Mouse (Mus musculus): ENCODE results near the gene Thtpa.

Gene Thtpa

DNA sequence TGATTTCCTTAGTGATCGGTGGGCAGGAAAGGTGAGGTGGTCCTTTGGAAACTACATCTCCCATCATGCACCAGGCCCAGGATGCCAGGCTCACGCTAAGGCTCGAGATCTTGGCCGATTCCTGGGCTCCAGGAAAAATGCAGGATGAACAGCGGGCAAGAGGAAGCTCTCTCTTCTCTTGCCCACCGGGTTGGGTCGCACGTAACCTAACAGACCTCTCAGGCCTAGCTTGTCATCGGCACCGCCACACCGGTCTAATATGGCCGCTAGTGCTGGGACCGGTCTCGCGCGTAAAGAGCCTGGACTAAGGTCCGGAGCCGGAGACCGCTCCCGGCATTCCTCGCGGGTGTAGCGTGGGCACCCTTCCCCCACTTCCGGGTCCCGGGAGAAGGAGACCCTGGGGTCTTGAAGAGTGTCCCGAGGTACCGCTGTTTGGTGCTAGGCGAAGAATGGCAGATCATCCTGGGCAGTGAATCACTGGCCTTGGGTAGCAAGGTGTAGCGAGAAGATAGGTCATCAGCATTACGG, at the start of gene Thtpa:
Thtpa (plus strand) TSS at position 81 of the 528 bp plus-strand sequence.
- DNase-seq (ENCODE audit: low read depth, low spot score) = peak; percentile 93

DNA sequence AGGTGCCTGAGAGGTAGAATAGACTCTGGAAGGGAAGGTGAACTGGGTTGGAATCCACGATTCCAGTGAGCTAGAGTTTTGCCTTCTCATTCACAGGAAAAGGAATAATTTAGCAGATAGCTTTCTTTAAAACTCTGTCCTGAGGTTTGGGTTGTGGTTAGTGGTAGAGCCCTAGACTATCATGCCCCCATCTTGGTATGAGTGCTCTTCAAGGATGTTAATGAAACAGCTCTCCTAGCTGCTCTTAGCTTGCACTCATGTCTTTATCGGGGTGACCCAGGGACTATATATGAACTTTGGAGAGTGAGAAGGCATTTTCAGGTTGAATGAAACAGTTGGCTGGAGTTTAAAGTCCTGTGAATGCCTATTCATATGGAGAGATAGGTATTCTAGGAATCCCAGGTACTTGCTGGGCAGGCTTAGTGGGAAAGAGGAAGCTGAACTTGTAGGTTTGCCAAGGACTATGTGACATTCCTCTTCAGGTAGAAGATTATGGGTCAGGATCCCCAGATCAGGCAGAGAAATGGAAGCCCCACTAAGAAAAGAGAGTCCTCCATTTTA, 46.5 kb upstream of the Thtpa start:
- DNase-seq (ENCODE audit: low read depth, low spot score) = no peak

DNA sequence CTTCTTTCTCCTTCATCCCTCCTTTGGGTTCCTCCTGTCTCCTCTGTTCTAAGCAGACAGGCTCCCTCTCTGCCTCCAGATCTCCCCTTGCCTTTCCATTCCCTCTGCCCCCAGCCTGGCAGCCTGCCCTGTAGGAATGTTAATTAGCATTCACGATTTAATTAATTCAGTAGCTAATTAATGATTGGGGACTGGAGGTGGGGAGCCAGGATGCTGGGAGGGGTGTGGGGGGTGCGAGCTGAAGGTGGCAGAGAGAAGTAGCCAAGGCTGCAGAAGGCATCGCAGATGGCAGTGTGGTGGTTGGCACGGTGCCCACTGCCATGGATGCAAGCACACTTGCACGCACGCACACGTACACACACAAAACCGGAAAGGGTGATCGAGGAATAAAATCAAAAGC, 42.1 kb upstream of the Thtpa start:
- DNase-seq (ENCODE audit: low read depth, low spot score) = peak; percentile 55

DNA sequence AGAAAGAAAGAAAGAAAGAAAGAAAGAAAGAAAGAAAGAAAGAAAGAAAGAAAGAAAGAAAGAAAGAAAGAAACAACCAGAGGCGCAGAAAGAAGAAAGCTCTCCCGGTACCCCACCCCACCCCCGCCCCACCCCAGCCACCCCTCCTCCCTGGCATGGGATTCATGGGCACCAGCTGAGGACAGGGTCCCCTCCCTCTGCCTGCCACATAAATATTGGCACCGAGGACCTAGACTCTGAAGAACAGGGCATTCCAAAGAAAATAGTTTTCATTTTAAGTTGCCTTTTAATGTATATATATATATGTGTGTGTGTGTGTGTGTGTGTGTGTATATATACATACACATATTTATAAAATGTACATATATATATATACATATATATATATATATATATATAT, 41.5 kb upstream of the Thtpa start:
- DNase-seq (ENCODE audit: low read depth, low spot score) = no peak

DNA sequence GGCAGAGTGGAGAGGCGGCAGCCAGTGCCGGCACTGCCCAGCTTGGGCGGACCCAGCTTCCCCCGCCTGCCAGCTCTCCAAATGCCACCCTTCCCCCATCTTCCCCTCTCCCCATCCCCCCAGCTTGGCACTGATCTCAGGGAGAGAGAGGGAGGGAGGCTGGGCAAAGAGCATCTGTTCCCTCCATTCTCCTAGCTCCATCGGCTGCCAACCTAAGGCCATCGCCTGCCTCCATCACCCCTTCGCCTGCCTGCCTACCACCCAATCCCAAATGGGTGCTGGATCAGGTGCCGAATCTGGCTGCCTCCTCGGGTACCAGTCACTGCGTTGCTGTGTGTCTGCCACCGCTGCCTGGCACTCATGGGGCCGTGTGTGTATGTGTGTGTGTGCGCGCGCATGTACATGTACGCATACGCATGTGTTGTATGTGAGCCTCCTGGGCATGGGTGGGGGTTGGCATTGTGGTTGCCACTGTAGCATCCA, 40.8 kb upstream of the Thtpa start:
- no peak for DNase-seq (ENCODE audit: low read depth, low spot score)

DNA sequence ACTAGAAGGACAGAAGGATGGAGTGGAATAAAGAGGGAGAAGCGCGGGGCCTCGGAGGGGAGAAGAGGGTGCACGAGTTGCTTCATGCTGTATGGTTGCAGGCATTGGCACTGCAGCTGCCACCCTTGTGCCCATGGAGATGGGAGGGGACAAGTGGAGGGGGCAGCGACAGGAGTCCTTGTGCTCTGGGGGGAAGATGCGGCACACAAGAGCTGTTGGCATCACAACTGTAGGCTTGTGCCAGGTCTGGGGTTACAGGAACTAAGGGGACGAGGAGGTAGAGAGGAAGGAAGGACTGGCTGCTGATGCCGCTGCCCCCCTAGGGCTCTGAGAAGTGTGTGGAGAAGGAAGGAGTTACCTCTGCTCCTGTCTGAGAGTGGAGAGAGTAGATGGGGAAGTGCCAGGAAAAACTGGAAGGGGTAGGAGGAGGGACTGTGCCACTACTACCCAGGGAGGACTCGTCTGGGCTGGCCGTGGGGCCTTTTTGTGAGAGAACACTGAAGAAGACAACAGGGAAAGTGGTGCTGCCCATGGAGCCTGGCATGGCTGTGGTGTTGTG, 40.3 kb upstream of the Thtpa start:
- no peak for DNase-seq (ENCODE audit: low read depth, low spot score)

DNA sequence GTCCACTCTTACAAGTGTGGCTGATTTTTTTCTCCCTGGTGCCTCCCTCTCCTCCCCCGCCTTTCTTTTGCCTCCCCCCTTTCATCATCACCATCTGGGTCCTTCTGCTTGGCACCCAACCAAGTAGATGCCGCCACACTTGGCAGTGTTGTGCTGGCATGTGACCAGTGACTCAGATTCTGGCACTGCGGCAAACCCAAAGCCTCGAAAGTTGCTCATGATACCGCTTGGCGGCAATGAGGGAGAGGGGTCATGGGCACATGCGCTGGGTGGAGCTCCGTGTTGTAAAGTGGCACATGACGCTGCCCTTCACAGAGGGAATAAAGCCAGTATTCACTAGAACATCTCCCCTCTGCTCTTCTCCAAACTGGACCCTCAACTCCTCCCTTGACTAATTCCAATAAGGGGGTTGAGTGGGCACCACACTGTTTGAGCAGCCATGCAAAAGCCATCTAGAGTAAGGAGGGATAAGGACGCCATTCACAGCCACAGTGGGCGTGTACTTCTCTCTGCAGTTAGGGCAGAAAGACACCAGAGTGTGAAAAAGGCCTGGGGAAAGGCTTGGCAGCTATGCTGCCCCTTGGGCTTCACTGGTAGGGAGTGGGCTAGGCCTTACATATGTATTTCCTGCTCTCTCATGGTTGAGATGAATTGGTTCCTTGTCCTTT, 39.3 kb upstream of the Thtpa start:
- DNase-seq (ENCODE audit: low read depth, low spot score) = no peak

DNA sequence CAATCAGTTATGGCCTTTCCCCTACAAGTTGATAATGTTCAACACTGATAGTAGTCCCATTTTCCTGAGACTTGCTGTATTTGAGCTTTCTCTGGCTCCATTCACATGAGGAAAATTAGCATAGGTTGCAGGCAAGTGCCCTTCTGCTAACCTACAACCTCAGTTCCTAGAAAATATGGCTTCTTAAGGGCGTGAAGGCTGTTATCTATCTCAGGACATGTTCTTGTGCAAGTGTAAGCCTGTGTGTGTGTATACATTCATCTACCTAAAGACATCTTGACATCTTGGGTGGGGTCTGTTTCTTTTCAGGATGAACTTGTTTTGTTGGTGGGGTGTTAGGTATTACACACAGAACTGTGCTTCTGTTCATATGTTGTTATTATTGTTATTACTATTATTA, 35.6 kb upstream of the Thtpa start:
- DNase-seq (ENCODE audit: low read depth, low spot score) = no peak

DNA sequence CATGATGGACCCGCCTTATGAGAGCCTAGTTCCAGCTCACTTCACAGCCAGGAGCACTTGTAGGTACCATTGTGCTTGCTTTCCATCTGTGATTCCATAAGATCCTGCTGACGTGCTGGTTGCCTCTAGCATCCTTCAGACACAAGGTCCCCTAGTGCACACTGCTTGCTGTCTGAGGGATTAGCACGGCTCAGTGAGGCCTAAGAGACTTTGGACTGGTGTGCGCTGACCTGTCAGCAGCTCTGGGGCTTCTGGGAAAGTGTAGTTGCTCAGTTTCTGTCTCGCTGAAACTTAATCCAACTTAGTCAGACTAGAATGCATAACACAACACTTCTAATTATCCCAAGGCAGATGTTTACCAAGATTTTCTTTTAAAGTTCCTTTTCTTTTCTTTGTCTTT, 34.7 kb upstream of the Thtpa start:
- no peak for DNase-seq (ENCODE audit: low read depth, low spot score)

DNA sequence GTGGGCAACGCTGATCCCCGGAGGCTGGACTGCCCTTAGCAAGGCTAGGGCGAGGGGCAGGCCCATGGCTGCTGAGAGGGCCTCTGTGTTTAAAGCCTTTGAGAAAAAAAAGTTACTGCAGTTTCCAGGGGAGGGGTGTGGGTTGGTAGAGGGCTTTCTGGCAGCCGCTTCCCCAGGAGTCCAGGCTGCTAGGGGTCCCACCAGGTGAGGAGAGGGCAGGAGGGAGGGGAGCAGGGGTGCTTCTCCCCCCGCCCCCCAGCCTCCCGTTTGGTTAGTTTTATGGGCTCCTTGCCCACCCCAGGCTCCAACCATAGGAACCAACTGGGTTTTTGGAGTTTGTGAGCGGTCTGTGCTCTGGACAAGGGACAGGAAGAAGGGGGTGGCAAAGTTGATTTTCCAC, 32.7 kb upstream of the Thtpa start:
- DNase-seq (ENCODE audit: low read depth, low spot score) = no peak

DNA sequence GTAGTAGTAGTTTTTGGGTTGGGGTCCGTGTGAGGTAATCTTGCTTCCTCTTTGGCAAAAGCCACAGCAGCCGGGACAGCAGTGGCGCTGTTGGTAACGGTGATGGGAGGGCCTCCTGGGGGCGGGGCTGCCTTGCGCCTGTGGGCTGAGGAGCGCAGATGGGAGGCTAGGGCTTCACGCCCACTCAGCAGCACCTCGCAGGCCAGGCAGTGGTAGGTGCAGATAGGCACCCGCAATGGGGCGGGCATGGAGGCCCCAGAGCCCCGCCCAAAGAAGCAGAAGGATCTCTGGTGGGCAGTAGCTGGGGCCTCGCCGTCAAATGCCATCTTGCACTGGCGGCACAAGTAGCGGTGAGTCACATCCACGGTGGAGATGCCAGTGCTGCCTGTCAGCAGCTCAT, 32.0 kb upstream of the Thtpa start:
- DNase-seq (ENCODE audit: low read depth, low spot score) = no peak

DNA sequence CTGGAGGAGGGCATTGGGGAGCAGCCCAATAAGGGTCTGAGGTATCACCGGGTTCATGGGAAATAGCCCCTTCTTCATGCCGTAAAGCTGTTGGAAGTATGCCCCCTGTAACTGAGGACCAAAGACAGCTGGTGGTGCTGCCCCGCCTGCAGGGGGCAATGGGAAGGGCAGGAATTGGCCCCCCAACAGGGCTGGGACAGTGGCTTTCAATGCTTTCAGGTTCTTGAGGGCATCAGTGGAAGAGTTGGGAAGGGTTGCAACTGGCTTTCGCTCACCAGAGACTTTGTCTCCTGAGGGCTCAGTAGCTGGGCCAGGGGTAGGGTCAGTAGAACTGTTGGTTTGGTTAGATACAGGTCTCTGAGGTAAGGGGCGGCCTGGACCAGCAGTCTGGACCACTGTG, 31.5 kb upstream of the Thtpa start:
- DNase-seq (ENCODE audit: low read depth, low spot score) = no peak

DNA sequence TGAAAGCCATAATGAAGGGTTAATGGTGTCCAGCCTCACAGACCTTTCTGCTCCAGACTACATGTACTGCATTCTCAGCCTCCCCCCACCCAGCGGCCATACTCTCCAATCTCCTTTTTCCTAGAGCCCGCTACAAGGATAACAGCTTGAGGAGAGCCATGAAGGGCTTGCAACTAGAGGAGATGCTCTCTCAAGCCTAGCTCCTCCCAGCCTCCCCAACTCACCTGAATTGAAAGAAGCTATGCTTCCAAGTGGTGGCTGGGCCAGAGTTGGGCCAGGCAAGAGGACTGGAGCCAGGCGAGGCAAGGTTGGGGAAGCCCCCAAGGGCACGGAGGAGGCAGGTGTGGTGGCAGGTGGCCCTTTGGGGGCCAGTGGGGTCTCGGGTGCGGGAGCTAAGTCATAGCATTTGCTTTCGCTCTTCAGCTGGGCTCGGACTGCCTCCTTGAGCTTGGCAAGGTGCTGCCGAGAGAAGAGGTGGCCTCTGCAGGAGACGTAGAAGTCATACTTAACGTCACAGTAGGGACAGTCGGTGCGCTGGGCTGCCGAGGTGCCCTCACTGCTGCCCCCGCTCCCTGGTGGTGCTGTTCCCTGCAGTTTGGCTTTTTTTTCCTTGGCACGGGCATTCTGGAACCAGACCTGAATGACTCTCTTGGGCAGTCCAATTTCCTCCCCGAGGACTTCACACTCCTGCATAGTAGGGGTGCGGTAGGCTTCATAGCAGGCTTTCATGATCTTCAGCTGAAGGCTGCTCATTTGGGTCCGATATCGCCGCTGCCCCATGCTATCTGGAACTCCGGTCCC, 30.8 kb upstream of the Thtpa start:
- peak; percentile 55 for DNase-seq (ENCODE audit: low read depth, low spot score)

DNA sequence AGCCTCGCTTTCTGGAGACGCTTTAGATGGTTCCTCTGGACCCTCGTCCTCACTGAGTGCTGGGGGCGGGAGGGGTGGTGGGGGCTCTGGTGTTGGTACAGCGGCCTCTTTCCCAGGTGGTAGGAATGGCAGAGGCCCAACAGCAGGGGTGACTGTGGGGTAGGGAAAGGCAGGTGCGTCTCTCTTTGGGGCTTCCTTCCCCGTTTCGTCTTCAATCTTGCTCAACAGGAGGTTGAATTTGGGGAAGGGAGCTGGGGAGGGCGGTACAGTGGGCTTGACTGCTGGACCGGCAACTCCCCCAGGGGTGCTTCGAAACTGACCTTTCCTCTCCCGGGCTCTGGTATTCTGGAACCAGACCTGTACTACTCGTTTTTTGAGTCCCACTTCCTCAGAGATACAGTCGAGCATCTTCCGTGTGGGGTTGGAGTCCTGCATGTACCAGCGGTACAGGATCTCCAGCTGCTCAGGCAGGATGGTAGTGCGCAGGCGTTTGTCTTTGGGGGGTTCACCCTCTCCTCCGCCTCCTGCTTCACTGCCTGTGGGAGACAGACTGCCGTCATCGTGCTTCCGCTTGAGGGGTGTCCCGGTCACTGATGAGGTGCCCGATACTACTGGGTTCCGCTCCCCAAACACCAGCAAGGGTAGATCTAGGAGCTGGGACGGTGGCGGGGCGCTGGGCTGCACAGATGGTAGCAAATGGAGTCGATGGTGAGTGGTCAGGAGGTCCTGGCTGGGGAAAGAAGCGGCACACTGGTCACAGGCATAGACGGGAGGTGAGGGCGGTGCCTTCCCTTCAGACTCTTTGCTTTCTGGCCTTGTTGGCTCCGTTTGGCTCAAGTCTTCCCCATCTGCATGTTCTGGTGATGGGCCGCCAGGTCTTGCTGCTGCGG, 29.9 kb upstream of the Thtpa start:
- peak; percentile 72 for DNase-seq (ENCODE audit: low read depth, low spot score)

DNA sequence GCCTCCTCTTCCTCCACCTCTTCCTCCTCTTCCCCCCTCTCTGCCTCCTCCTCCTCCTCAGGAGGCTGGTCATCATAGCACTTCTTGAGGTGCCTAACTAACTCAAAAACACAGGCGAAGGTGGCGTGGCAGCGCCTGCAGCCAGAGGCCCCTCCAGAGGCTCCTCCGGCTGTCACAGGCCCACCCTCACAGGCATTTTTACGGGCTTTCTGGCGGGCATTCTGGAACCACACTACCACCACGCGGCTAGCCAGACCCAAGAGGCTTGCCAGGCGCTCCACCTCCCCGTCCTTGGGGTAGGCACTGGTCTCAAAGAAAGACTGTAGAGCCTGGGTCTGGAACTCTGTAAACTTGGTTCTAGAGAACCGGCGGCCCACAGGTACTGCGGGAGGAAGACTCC, 29.2 kb upstream of the Thtpa start:
- DNase-seq (ENCODE audit: low read depth, low spot score) = no peak

DNA sequence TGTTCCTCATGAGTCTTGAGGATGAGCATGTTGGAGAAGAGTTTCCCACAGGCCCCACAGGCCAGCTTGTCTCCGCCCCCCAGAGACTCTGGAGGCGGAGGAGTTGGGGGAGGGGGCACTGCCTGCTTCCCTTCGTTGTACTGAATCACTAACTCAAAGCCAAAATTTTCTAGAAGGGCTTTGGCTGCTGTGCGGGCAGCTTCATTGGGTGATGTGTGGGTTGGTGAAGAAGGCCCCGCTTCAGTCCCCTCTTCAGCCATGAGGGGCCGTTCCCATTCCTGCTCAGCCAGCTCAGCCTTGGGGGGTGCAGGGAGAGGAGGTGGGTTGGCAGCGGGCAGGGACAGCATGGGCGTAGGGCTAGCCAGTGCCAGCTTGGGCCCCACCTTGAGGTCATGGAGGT, 28.5 kb upstream of the Thtpa start:
- DNase-seq (ENCODE audit: low read depth, low spot score) = no peak

DNA sequence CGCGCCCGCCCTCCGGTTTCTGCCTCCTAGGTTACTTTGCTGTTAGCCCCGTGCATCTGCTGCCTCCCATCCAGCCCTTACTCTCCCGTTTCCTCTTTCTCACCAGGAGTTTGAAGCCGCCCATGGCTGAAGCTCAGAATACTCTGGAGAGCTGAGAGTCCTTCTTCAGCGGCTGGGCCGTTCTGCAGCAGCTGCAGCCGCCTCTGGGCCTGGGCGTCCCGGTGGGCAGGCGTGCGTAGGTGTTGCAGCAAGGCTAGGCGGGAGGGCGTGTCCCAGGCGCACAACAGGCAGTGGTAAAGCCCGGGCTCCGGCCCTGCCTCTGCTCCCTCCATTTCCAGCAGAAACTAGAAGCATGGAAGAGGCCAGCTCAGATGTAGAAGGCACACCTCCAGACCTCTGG, 22.8 kb upstream of the Thtpa start:
- no peak for DNase-seq (ENCODE audit: low read depth, low spot score)

DNA sequence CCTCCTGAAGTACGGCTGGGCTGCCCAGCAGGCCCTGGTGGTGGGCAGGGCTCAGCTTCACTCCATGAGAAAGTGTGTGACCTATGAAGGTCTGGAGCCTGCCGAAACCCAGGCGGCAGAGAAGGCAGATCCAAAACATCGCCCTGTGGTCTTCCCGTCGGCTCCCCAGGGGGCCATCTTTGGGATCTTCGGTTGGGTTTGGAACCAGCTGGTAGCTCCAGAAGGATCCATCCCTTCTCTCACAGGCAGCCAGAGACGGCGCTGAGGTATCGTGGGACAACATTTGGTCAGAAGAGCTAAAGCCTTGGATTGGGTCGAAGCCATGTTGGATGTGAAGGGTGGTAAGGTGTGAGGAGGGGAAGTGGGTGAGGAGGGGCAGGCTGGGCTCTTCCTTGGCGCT, 20.2 kb upstream of the Thtpa start:
- no peak for DNase-seq (ENCODE audit: low read depth, low spot score)

DNA sequence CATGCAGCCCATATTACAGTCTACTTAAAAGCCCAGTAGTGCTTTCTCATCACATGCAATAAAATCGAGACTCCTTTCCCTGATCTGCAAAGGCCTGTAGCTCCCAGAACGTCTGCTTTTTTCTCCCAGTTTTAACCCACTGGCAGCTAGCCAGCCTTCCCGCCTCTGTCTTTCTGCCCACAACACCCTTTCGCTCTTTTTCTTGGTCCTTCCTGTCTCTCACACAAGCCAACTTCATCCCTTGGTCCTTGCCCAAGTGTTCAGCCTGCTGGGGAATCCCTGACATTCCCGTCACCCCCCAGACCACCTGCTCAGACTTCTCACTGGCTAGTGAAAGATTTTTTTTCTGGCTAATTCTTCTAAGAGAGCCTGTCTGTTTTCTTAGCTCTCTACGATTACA, 18.4 kb upstream of the Thtpa start:
- DNase-seq (ENCODE audit: low read depth, low spot score) = no peak

DNA sequence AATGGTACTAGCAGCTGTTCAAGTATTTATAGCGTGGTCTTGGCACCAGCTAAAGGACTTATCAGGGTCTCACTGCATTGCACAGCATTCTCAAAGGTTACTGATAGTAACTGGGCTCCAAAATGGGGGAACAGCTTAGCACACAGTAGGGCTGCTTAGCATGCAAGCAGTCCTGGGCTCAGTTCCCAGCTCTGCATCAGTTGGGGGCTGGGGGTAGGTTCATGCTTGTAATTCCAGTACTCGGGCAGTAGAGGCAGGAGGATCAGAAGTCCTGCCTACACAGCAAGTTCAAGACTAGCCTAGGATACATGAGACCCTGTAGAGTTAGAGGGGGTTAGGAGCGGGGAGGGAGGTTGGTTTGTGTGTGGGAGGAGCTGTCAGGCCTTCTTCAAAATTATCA, 17.6 kb upstream of the Thtpa start:
- DNase-seq (ENCODE audit: low read depth, low spot score) = no peak
